Mouse (Mus musculus) right cerebral cortex, postnatal 36 days (tissue): ENCODE measurements around the gene Sema4d.
A peak's percentile ranks its signal among the peaks of the same experiment; 100 is the strongest.

Experiments used
- DNase-seq, 2 experiments: peaks; one replicate each; pipeline ENCODE4 v3.0.0; 2022; ENCODE audit warnings: low spot score in 2 of 2, mixed read lengths in 1 of 2

The Sema4d gene

DNA sequence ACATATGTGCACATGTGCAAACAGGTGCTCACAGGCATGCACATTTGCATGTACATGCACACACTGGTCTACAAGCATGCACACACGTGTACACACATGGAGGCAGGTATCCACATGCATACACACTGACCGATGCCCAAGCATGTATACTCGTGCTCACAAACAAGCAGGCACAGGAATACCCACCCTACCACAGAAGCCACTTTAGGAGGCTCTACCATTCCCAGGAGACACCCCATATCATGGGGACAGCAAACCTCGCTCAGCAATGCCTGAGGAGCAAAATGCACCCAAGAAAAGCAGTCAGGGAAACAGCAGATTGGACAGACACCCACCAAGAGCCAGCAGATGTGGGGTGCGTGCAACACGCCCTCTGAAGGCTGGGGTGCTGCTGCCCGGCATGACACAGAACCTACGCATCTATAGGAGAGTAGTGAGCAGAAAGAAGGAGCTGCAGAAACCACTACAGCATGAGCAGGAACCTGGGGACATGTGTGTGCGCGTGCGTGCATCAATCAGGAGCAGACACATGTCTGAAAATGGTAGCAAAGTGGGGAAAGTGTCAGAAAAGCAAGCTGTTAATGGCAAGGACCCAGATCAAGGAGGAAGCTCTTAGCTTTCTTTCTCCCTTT lies 15.1 kb downstream of the Sema4d start:
- peak in 1 of 2 experiments; percentile 79 for DNase-seq

DNA sequence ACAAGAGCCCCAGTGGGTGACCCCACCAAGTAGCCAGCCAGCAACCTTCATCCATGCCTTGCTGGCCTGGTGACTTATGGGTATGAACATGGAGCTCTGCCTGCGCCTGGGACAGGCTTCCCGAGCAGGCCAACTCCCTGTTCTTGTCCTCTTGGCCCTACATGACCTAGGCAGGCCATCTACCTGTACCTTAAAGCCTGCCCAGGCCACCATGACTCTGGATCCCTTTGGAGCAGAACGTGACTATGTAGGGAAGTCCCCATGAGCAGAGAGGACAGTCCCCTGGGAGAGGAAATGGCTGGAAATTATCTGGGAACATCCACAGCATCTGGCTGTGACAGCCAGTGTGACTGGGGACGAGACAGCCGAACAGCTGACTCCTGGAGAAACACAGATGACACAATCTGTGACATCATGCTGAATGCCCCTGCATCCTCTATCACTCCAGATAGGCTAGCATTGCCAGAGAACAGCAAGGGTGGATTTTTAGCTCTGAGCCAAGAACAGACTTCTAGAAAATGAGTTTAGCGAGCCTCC lies 15.7 kb downstream of the Sema4d start:
- DNase-seq = peak in 1 of 2 experiments; percentile 64

DNA sequence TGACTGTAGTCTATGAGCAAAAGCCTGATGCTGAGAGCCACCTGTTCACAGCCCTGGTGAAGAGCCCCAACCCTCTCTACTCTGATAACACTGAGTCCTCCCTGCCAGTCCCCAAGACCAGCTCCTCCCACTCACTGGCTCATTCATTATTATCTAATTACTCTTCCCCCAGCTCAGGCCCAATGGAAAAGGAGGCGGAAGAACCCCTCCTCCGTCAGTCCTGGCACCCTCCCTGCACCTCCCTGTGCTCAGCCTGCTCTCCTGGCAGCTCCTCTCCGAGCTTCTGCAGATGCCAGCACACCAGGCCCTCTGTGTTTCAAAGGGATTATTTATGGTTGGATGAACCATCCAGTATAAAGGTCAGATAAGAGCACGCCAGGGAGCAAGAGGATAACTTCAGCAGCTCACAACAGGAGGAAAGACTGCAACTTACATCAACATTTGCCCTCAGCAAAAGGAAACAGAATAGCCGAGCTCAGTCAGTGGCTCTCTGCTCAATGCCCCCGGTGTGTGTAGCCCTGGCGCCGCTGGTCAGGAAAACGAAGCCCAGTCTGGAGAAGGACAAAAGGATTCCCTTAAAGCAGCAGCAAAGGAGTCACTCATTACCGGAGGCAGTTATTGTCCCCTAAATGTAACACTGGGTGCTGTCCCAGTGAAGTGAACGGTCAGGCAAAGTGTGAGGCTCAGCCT lies 16.4 kb downstream of the Sema4d start:
- peak in 1 of 2 experiments; percentile 57 for DNase-seq

DNA sequence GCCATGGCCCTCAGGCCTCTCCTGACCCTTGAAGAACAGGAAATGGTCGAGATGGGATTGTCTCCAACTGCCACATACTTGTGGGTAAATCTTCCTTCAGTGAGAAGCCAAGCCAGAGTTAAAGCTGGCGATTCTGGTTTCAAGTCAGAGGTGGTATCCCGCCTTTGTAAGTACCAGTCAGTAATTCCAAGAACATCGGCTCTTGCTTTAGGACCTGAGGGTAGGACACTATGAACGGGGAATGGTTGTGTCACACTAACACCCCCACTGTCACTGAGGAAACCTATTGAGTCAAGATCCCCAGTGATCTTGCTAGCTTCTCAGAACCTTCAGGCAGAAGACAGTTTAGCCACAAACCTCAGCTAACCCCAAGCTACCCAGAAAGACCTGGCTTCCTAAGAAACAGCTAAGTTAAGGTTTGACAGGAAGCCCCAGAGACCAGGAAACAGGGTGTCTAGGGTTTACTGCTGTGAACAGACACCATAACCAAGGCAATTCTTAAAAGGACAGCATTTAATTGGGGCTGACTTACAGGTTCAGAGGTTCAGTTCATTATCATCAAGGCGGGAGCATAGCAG lies 17.3 kb downstream of the Sema4d start:
- DNase-seq = no peak

DNA sequence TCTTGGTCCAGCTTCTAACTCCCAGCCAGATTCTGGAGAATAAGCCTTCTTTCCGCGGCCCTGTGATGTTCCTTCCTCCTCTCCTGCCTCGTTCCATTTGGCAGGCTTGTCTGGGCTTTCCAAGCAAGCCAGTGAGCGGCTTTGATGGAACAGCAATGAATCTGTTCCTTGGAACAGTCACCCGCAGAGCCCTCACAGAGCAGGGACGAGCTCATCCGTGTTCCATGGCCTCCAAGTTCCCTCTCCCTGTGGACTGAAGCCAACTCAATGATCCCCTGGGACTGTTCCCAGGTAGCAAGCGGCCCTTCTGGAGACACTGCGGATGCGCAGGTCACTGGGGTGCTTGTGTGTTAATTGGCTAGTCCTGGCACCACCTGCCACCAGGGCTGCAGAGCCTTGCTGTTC lies 21.7 kb downstream of the Sema4d start:
- DNase-seq = peak in 1 of 2 experiments; percentile 65

- no peak for DNase-seq
These were observed 22.7 kb downstream of the Sema4d start for GRCm38 (mm10) chr13:51770647-51771427.

DNA sequence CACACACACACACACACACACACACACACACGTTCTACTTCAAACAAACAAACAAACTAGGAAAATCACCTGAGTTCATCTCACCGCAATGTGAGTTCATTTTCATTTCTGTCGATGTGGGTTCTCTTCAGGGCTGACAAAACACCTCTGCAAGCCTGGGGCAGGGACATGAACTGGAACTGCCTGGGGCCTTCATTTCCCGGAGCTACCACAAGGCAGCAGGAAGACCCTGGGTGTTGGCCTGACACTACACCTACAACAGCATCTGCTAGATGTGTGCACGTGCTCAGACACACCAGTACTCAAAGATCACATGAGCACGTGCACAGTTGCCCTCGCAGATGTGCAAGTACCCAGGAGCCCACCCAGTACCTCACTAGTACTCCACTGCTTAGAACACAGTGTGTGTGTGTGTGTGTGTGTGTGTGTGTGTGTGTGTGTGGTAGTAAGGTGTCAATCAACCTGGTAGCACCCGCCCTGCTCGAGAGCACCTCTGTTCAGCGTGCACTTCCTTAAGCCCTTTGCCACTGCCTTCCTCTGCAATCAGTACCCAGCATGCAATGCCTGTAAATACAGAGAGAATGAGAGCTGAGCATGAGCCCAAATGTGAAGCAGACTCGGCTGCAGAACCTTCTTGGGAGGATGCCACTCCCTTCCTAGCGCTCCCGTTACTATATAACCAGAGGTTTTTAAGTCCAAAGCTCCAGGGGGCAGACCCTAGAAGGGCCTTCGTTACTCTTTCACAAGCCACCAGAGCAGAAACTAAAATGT lies 25.4 kb downstream of the Sema4d start:
- no peak for DNase-seq

GRCm38 (mm10) chr13:51767513-51767912 lies 26.0 kb downstream of the Sema4d start:
- no peak for DNase-seq

DNA sequence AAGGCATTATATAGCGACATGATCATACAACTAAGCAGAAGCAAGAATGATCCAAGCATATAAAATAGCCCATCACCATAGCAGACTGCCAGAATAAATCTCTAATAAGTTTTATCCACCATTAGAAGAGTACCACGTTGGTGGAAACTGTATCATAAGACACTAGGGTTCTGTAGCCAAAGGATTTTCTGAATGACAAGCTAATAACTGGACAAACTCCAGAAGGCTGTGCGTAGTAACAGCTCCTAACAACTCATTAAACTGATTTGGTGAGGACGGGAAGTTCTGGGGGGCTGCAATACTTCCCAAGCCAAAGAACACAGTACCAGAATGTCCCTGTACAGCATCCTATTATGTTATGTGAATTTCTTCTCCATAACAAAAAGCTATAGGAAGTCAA lies 26.8 kb downstream of the Sema4d start:
- DNase-seq = no peak

- DNase-seq = no peak
These were observed 28.2 kb downstream of the Sema4d start for GRCm38 (mm10) chr13:51765369-51765768.

GRCm38 (mm10) chr13:51763019-51763698 lies 30.4 kb downstream of the Sema4d start:
- DNase-seq = no peak

DNA sequence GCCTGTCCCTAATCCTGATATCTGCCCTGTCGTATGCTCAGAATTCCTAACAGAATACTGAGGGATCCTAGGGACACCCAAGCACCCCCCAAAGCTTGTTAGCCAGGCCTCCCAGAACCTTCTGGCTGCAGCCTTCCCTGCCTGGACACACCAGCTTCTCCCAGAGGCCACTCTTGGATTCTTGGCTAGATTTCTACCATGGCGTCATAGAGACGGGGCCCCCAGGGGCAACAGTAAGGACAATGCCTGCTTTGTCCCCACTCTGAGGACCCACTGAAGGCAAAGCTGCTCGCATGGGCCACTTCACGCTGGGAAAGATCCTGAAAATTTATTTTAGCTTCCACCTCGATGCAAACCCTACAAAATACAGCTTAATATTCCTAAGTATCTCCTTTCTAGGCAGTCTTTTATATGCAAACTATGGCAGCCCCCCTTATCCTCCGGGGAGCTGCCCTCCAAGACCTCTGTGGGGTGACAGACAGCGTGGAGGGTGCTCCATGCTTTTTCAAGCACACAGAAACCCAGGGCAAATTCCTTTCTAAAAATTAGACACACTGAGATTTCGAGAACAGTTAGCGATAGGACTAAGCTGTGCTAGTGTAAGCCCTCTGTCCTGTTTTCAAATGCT lies 32.2 kb downstream of the Sema4d start:
- DNase-seq = no peak

GRCm38 (mm10) chr13:51759256-51759987 lies 34.1 kb downstream of the Sema4d start:
- no peak for DNase-seq

- no peak for DNase-seq
These were observed 35.1 kb downstream of the Sema4d start for GRCm38 (mm10) chr13:51758428-51758827.

DNA sequence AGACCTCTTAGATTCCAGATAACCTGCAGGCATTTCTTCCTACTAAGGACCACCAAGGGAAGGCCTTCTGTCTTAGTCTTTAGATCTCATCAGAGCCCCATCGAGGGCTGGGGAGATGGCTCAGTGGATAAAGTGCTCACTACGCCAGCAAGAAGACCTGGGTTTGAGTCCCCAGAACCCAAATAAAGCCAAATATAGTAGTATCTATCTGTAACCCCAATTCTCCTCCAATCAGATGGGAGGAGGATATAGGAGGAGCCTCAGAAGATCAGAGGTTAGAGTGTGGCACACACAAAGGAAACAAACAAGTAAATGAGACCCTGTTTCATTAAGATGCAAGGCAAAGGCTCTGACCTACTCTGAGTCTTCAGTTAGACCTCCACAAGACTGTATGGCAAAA lies 36.4 kb downstream of the Sema4d start:
- DNase-seq = no peak

DNA sequence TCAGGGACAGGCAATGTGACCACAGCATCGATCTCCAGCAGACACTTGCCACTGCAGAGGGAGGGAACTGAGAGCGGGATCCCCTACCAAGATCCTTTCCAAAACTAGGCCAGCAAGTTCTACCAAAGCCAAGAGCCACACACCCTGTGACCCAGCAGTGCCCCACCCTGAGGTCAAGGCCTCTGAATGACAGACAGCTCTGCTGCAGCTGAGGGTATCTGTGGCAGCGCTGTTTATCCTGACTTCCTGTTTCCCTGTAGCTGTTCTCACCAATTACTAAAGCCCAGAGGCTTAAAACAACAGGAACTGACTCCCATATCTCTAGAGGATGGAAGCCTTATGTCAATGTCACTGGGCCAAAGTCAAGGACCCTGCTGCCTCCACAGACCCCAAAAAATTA lies 37.0 kb downstream of the Sema4d start:
- DNase-seq = no peak

GRCm38 (mm10) chr13:51756019-51756418 lies 37.5 kb downstream of the Sema4d start:
- DNase-seq = no peak

DNA sequence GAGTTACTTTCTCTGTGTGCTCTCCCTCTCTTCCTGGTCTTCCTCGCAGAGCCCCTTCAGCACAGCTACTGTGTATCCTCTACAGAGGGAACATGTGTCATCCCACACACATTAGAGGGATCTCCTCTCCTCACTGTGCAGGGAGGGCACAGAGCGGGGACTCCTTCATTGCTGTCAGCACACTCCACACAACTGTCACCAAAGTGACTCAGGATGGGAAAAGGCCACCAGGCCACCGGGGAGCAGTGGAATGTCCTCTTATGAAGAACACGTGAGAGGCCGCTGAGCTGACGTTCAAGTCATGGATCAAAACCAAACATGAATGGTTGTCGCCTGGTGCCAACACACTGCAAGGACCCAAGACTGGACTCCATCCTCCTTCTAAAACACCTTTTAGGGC lies 38.0 kb downstream of the Sema4d start:
- no peak for DNase-seq

- no peak for DNase-seq
These were observed 38.9 kb downstream of the Sema4d start for GRCm38 (mm10) chr13:51754559-51755126.
